Mouse (Mus musculus) forebrain, postnatal 0 days (tissue): ENCODE data around the gene Setd7. TPM values are rescaled to one million over a fixed set of nuclear protein-coding genes. Genes with fewer than 3 reads are reported as not detected.

ENCODE experiments used
- ATAC-seq: fragments of 200-750 bp; cut with Nextera tagmentation; 2 replicates; pipeline ENCODE4 v1.8.0; 2017; ENCODE audit warnings: mild to moderate bottlenecking, moderate library complexity
- DNase-seq: peaks from one replicate; pipeline ENCODE4 v3.0.0-alpha.2; 2015
- H3K27ac ChIP-seq: fragments of 300-500 bp; sonication (generic); 2 replicates; pipeline ENCODE4 v1.5.1; 2014; ENCODE audit warnings: low read depth, mild to moderate bottlenecking, antibody characterized with exemption, low read length, moderate library complexity, mixed read lengths
- H3K27me3 ChIP-seq: fragments of 300-500 bp; sonication (generic); 2 replicates; pipeline ENCODE4 v1.6.1; 2014; ENCODE audit warnings: mild to moderate bottlenecking, low read length, mixed read lengths; ENCODE audit not compliant: insufficient read depth
- H3K36me3 ChIP-seq: fragments of 300-500 bp; sonication (generic); 2 replicates; pipeline ENCODE4 v1.6.1; 2014; ENCODE audit warnings: mild to moderate bottlenecking, moderate library complexity; ENCODE audit not compliant: insufficient read depth
- H3K4me1 ChIP-seq: fragments of 300-500 bp; sonication (generic); 2 replicates; pipeline ENCODE4 v1.6.1; 2014; ENCODE audit warnings: antibody characterized with exemption; ENCODE audit not compliant: insufficient read depth
- H3K4me2 ChIP-seq: fragments of 300-500 bp; sonication (generic); 2 replicates; pipeline ENCODE4 v1.6.1; 2014; ENCODE audit warnings: low read depth, mild to moderate bottlenecking, moderate library complexity
- H3K4me3 ChIP-seq: fragments of 300-500 bp; sonication (generic); 2 replicates; pipeline ENCODE4 v1.5.1; 2014; ENCODE audit warnings: low read depth, low read length, mixed read lengths
- H3K9ac ChIP-seq: fragments of 300-500 bp; sonication (generic); 2 replicates; pipeline ENCODE4 v1.6.1; 2014; ENCODE audit warnings: mild to moderate bottlenecking
- H3K9me3 ChIP-seq: fragments of 300-500 bp; sonication (generic); 2 replicates; pipeline ENCODE4 v1.6.1; 2016; ENCODE audit warnings: low read length
- CTCF ChIP-seq: sonication (generic); IDR thresholded peaks from 2 replicates; pipeline ENCODE4 v1.5.1; 2016; ENCODE audit warnings: antibody characterized with exemption, control low read depth, low read depth
- WGBS: fragments of 180-500 bp; shearing (Covaris S2); extraction: QIAGEN DNeasy Blood & Tissue Kit; methylation state at CpG from one replicate; pipeline ENCODE4 v1.1.7; 2014; 5-methylcytosine and 5-hydroxymethylcytosine counted together
- polyA plus RNA-seq: library from polyadenylated mRNA; unstranded; fragments of >200 nt; fragmentation: Nextera tagmentation; extraction: Ambion mirVana; gene quantifications from 2 replicates; pipeline ENCODE4 v1.2.1, GENCODE M21; 2015
- total RNA-seq: library from RNA; depleted of rRNA; stranded (reverse); fragments of >200 nt; gene quantifications from 2 replicates; pipeline ENCODE4 v1.2.3, GENCODE M21; 2014

The Setd7 gene
- total and polyA plus RNA-seq, 2 experiments from 2014 or later, result 2.1 to 22.8 TPM

- H3K9me3 ChIP-seq, result no peaks in the 10 kb centered on the region
- no peak overlapping the region for H3K27ac ChIP-seq
- no peaks in the 10 kb centered on the region for H3K4me1 ChIP-seq
- ATAC-seq, result no peak
- no peak for TF ChIP-seq CTCF
- H3K9ac ChIP-seq, result no peak overlapping the region
- no peak for DNase-seq
- H3K4me2 ChIP-seq, result no peak overlapping the region
- no peak overlapping the region for H3K4me3 ChIP-seq
- peaks cover 11% of the 10 kb centered on the region for H3K36me3 ChIP-seq
- WGBS, result 97% methylated on average over 1 of the region's 1 CpGs
- H3K27me3 ChIP-seq, result no peaks in the 10 kb centered on the region
These were observed 62.7 kb downstream of the Setd7 start for GRCm38 (mm10) chr3:51497978-51498377.

GRCm38 (mm10) chr3:51495646-51496045, 65.0 kb downstream of the Setd7 start:
- 92% methylated on average over 9 of the region's 9 CpGs for WGBS
- DNase-seq, result no peak
- Histone ChIP-seq H3K4me2 (no peak overlapping the region), H3K27me3 (no peaks in the 10 kb centered on the region), H3K9me3 (no peaks in the 10 kb centered on the region), H3K9ac (no peak overlapping the region), H3K36me3 (peaks cover 11% of the 10 kb centered on the region), H3K4me3 (no peak overlapping the region), H3K27ac (no peak overlapping the region), H3K4me1 (no peaks in the 10 kb centered on the region; the same call in 1 of the 2 replicates)
- no peak for TF ChIP-seq CTCF
- no peak for ATAC-seq

GRCm38 (mm10) chr3:51494466-51494865, 66.2 kb downstream of the Setd7 start:
- no peaks in the 10 kb centered on the region for H3K9me3 ChIP-seq
- peaks cover 3% of the 10 kb centered on the region; the same call in 1 of the 2 replicates for H3K4me1 ChIP-seq
- H3K9ac ChIP-seq, result no peak overlapping the region
- no peak for TF ChIP-seq CTCF
- H3K4me2 ChIP-seq, result no peak overlapping the region
- H3K27ac ChIP-seq, result no peak overlapping the region
- ATAC-seq, result no peak
- H3K36me3 ChIP-seq, result peaks cover 11% of the 10 kb centered on the region
- H3K4me3 ChIP-seq, result no peak overlapping the region
- DNase-seq, result no peak
- no peaks in the 10 kb centered on the region for H3K27me3 ChIP-seq
- 68% methylated on average over 2 of the region's 2 CpGs for WGBS

- Histone ChIP-seq H3K27me3 (no peaks in the 10 kb centered on the region), H3K4me1 (peaks cover 3% of the 10 kb centered on the region; the same call in 1 of the 2 replicates), H3K4me2 (no peak overlapping the region), H3K27ac (no peak overlapping the region), H3K4me3 (no peak overlapping the region), H3K9ac (no peak overlapping the region), H3K9me3 (no peaks in the 10 kb centered on the region), H3K36me3 (peaks cover 11% of the 10 kb centered on the region)
- 90% methylated on average over 13 of the region's 13 CpGs for WGBS
- no peak for ATAC-seq
- no peak for DNase-seq
- no peak for TF ChIP-seq CTCF
These were observed 67.3 kb downstream of the Setd7 start for GRCm38 (mm10) chr3:51493272-51493838.

- Histone ChIP-seq H3K9me3 (no peaks in the 10 kb centered on the region), H3K27ac (peak overlapping the region; percentile 69; the same call in 1 of the 2 replicates), H3K4me2 (no peak overlapping the region), H3K36me3 (peaks cover 11% of the 10 kb centered on the region), H3K27me3 (no peaks in the 10 kb centered on the region), H3K4me3 (no peak overlapping the region), H3K4me1 (peaks cover 18% of the 10 kb centered on the region), H3K9ac (no peak overlapping the region)
- DNase-seq (peak; percentile 31), ATAC-seq (peak; percentile 61; the same call in 1 of the 2 replicates)
- TF ChIP-seq CTCF, result no peak
- 50% methylated on average over 7 of the region's 7 CpGs for WGBS
These were observed 70.5 kb downstream of the Setd7 start for GRCm38 (mm10) chr3:51490088-51490753.

GRCm38 (mm10) chr3:51486491-51487195, 74.0 kb downstream of the Setd7 start:
- DNase-seq (no peak), ATAC-seq (no peak)
- Histone ChIP-seq H3K4me2 (no peak overlapping the region), H3K27ac (no peak overlapping the region), H3K9me3 (no peaks in the 10 kb centered on the region), H3K4me1 (peaks cover 29% of the 10 kb centered on the region), H3K27me3 (no peaks in the 10 kb centered on the region), H3K36me3 (no peaks in the 10 kb centered on the region), H3K4me3 (no peak overlapping the region), H3K9ac (no peak overlapping the region)
- 70% methylated on average over 4 of the region's 4 CpGs for WGBS
- no peak for TF ChIP-seq CTCF

GRCm38 (mm10) chr3:51485347-51485746, 75.3 kb downstream of the Setd7 start:
- 80% methylated on average over 4 of the region's 4 CpGs for WGBS

More at GRCm38 (mm10) chr3:51485347-51485746, 75.3 kb downstream of the Setd7 start:
- H3K36me3 ChIP-seq, result no peaks in the 10 kb centered on the region
- no peak overlapping the region for H3K27ac ChIP-seq
- no peaks in the 10 kb centered on the region for H3K27me3 ChIP-seq
- peak overlapping the region; percentile 79 for H3K4me2 ChIP-seq
- peak overlapping the region; percentile 81; the same call in 1 of the 2 replicates for H3K9ac ChIP-seq
- ATAC-seq (no peak), DNase-seq (no peak)
- no peaks in the 10 kb centered on the region for H3K9me3 ChIP-seq
- TF ChIP-seq CTCF, result no peak
- H3K4me1 ChIP-seq, result peaks cover 27% of the 10 kb centered on the region
- peak overlapping the region; percentile 90 for H3K4me3 ChIP-seq
